Mouse (Mus musculus) G1E (cell line): ENCODE measurements around the gene Spdya.

ENCODE experiments used
- CTCF ChIP-seq: IDR thresholded peaks from 2 replicates; pipeline ENCODE4 v1.5.1; 2012; ENCODE audit warnings: low read depth, low read length, inconsistent platforms, mixed read lengths
- GATA1 ChIP-seq: IDR thresholded peaks from 2 replicates; pipeline ENCODE4 v1.6.1; 2012; ENCODE audit warnings: borderline replicate concordance, low read length, inconsistent platforms, mixed read lengths
- POLR2AphosphoS5 ChIP-seq: IDR thresholded peaks from 2 replicates; pipeline ENCODE4 v1.6.1; 2012; ENCODE audit warnings: low read depth, low read length, inconsistent platforms; ENCODE audit not compliant: insufficient replicate concordance
- TAL1 ChIP-seq: conservative IDR thresholded peaks from 2 replicates; pipeline ENCODE4 v1.6.1; 2012; ENCODE audit warnings: low read depth, low read length, inconsistent platforms, mixed read lengths

DNA sequence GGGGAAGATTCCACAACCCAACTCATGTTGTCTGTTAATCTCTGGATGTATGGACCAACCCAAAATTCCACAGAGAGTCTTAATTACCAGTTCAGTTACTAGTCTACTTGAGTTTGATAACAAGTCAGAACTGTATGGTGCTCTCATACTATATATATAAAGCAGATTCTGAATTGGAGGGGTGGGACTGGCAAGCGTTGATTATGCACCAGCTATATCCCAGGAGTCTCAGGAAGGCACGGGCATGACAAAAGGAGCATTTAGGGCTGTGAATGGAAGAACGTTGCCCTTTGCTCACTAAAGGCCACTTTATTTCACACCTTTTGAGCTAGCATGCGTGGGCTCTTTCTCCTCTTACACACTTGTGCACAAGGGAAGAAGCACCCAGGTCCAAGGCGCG is 511 bp upstream of the Spdya start:
- TF ChIP-seq CTCF (no peak), GATA1 (no peak), TAL1 (no peak), POLR2AphosphoS5 (no peak)
